In genomic region chr7:19734178-19734666, GRCm38 (mm10) we compare ENCODE assay signal across 22 mouse cellular contexts. TPM values are rescaled to one million over a fixed set of nuclear protein-coding genes. Genes with fewer than 3 reads are reported as not detected.
"Had no signal": no experiment of that assay in that cellular context is flagged by ENCODE, and none has a peak within 500 bp of the region (broad histone marks: within the 10 kb centered on the region; RNA-seq: fewer than 3 reads in every experiment).

No protein-coding gene starts in this region.

- H3K4me3 ChIP-seq: kidney, embryonic 15.5 days; limb, embryonic 13.5 days; liver, embryonic 13.5 days; neural tube, embryonic 12.5 days; neural tube, embryonic 15.5 days had no signal

- H3K4me2 ChIP-seq: kidney, embryonic 15.5 days; limb, embryonic 13.5 days; liver, embryonic 13.5 days; midbrain, embryonic 11.5 days; neural tube, embryonic 12.5 days; neural tube, embryonic 15.5 days had no signal

- DNase-seq: kidney, postnatal 10 days; kidney, postnatal 4 days; left cerebral cortex, postnatal 4 days; liver, embryonic 13.5 days; lung, adult 2 months; lung, postnatal 14 days; lung, postnatal 4 days; midbrain, embryonic 14.5 days; right cerebral cortex, adult 18-20 months; right cerebral cortex, postnatal 14 days; right cerebral cortex, postnatal 4 days; thymus, adult 2 months; thymus, postnatal 14 days; thymus, postnatal 4 days had no signal

- H3K9me3 ChIP-seq: kidney, embryonic 15.5 days; limb, embryonic 13.5 days; liver, embryonic 13.5 days; neural tube, embryonic 12.5 days; neural tube, embryonic 15.5 days had no signal

- H3K27me3 ChIP-seq: kidney, embryonic 15.5 days; limb, embryonic 13.5 days; liver, embryonic 13.5 days; neural tube, embryonic 12.5 days; neural tube, embryonic 15.5 days had no signal

- H3K9ac ChIP-seq: kidney, embryonic 15.5 days; limb, embryonic 13.5 days; liver, embryonic 13.5 days; neural tube, embryonic 12.5 days; neural tube, embryonic 15.5 days had no signal

- H3K27ac ChIP-seq: kidney, embryonic 15.5 days; limb, embryonic 13.5 days; neural tube, embryonic 12.5 days; neural tube, embryonic 15.5 days; stomach, postnatal 0 days had no signal

- H3K4me1 ChIP-seq: limb, embryonic 13.5 days; neural tube, embryonic 12.5 days; neural tube, embryonic 15.5 days had no signal

RNA-seq across cellular contexts. Expression of gene Bcam, which starts 36.6 kb away (rescaled TPM):
- total RNA-seq: megakaryocyte progenitor cell, adult 5-6 weeks; megakaryocyte-erythroid progenitor cell, adult 5-6 weeks had no signal
